Mouse (Mus musculus): Measurements from ENCODE around the gene Selenom.

- no peak for TF ChIP-seq CTCF (IDR thresholded peaks at IDR 0.05; ENCODE audit: insufficient read depth, low read length)
- no peak for TF ChIP-seq POLR2A (IDR thresholded peaks at IDR 0.05; ENCODE audit: borderline replicate concordance, extremely low read depth, low read depth, low read length)
Observed at GRCm38 (mm10) chr11:3503755-3504693, 10.5 kb upstream of the Selenom start.

Measured in lung, adult 2 months (tissue).